Mouse (Mus musculus): ENCODE measurements around the gene Umad1. TPM values are rescaled to one million over a fixed set of nuclear protein-coding genes. Genes with fewer than 3 reads are reported as not detected.

The Umad1 gene
- total RNA-seq, 2 experiments from 2014 or later, result 10.2 to 10.4 TPM

GRCm38 (mm10) chr6:8474316-8474715 is 215.2 kb downstream of the Umad1 start:
- DNase-seq, result no peak

- DNase-seq, result no peak
These were observed 215.7 kb downstream of the Umad1 start for GRCm38 (mm10) chr6:8474820-8475219.

- DNase-seq, result no peak
These were observed 220.1 kb downstream of the Umad1 start for GRCm38 (mm10) chr6:8479176-8479575.

- no peak for DNase-seq
These were observed 225.6 kb downstream of the Umad1 start for GRCm38 (mm10) chr6:8484437-8485275.

GRCm38 (mm10) chr6:8485414-8486175 is 226.5 kb downstream of the Umad1 start:
- peak; percentile 10 for DNase-seq

- no peak for DNase-seq
These were observed 227.4 kb downstream of the Umad1 start for GRCm38 (mm10) chr6:8486391-8487043.

GRCm38 (mm10) chr6:8487044-8487853 is 228.2 kb downstream of the Umad1 start:
- DNase-seq, result no peak

- DNase-seq, result no peak
These were observed 229.2 kb downstream of the Umad1 start for GRCm38 (mm10) chr6:8488249-8488648.

GRCm38 (mm10) chr6:8489266-8489665 is 230.2 kb downstream of the Umad1 start:
- DNase-seq, result no peak

- DNase-seq, result no peak
These were observed 231.0 kb downstream of the Umad1 start for GRCm38 (mm10) chr6:8489938-8490585.

- no peak for DNase-seq
These were observed 233.2 kb downstream of the Umad1 start for GRCm38 (mm10) chr6:8492248-8492647.

- DNase-seq, result no peak
These were observed 236.2 kb downstream of the Umad1 start for GRCm38 (mm10) chr6:8495109-8495826.

GRCm38 (mm10) chr6:8495827-8496222 is 236.7 kb downstream of the Umad1 start:
- no peak for DNase-seq

GRCm38 (mm10) chr6:8497234-8497867 is 238.3 kb downstream of the Umad1 start:
- DNase-seq, result no peak

- DNase-seq, result no peak
These were observed 238.8 kb downstream of the Umad1 start for GRCm38 (mm10) chr6:8497868-8498257.

- DNase-seq, result no peak
These were observed 239.9 kb downstream of the Umad1 start for GRCm38 (mm10) chr6:8498961-8499360.

- DNase-seq, result no peak
These were observed 244.9 kb downstream of the Umad1 start for GRCm38 (mm10) chr6:8503953-8504352.

- DNase-seq, result no peak
These were observed 245.6 kb downstream of the Umad1 start for GRCm38 (mm10) chr6:8504521-8505228.

- DNase-seq, result no peak
These were observed 247.5 kb downstream of the Umad1 start for GRCm38 (mm10) chr6:8506631-8507030.
